Mouse (Mus musculus) intestine, postnatal 0 days (tissue): ENCODE measurements around the gene Mki67. TPM values are rescaled to one million over a fixed set of nuclear protein-coding genes. Genes with fewer than 3 reads are reported as not detected.

Source experiments
- ATAC-seq: fragments of 200-750 bp; cut with Nextera tagmentation; 2 replicates; pipeline ENCODE4 v1.8.0; 2017; ENCODE audit warnings: mild to moderate bottlenecking, moderate TSS enrichment, moderate library complexity
- H3K27ac ChIP-seq: fragments of 300-500 bp; sonication (generic); 2 replicates; pipeline ENCODE4 v1.5.1; 2014; ENCODE audit warnings: mild to moderate bottlenecking, low read depth, low read length, moderate library complexity
- H3K27me3 ChIP-seq: fragments of 300-500 bp; sonication (generic); replicated peaks from 2 replicates; pipeline ENCODE4 v1.6.1; 2014; ENCODE audit warnings: low read length, mixed read lengths; ENCODE audit not compliant: control insufficient read depth, insufficient read depth
- H3K36me3 ChIP-seq: fragments of 300-500 bp; sonication (generic); 2 replicates; pipeline ENCODE4 v1.6.1; 2014; ENCODE audit warnings: mild to moderate bottlenecking, moderate library complexity; ENCODE audit not compliant: control insufficient read depth, insufficient read depth
- H3K4me1 ChIP-seq: fragments of 300-500 bp; sonication (generic); replicated peaks from 2 replicates; pipeline ENCODE4 v1.6.1; 2014; ENCODE audit warnings: antibody characterized with exemption, low read length, mixed read lengths; ENCODE audit not compliant: control insufficient read depth, insufficient read depth
- H3K4me2 ChIP-seq: fragments of 300-500 bp; sonication (generic); replicated peaks from 2 replicates; pipeline ENCODE4 v1.6.1; 2014; ENCODE audit warnings: low read depth, mild to moderate bottlenecking, moderate library complexity
- H3K4me3 ChIP-seq: fragments of 300-500 bp; sonication (generic); 2 replicates; pipeline ENCODE4 v1.5.1; 2014; ENCODE audit warnings: low read depth, low read length
- H3K9ac ChIP-seq: fragments of 300-500 bp; sonication (generic); 2 replicates; pipeline ENCODE4 v1.6.1; 2014; ENCODE audit warnings: mild to moderate bottlenecking, low read depth, low read length
- H3K9me3 ChIP-seq: fragments of 300-500 bp; sonication (generic); 2 replicates; pipeline ENCODE4 v1.6.1; 2016; ENCODE audit warnings: mixed run types; ENCODE audit not compliant: control insufficient read depth
- CTCF ChIP-seq: sonication (generic); IDR thresholded peaks from 2 replicates; pipeline ENCODE4 v1.5.1; 2016; ENCODE audit warnings: low read depth, mild to moderate bottlenecking, control low read depth, antibody characterized with exemption, moderate library complexity
- WGBS: fragments of 180-500 bp; shearing (Covaris S2); extraction: QIAGEN DNeasy Blood & Tissue Kit; methylation state at CpG from one replicate; pipeline ENCODE4 v1.1.7; 2014; 5-methylcytosine and 5-hydroxymethylcytosine counted together
- polyA plus RNA-seq: library from polyadenylated mRNA; unstranded; fragments of >200 nt; fragmentation: Nextera tagmentation; extraction: Ambion mirVana; gene quantifications from 2 replicates; pipeline ENCODE4 v1.2.1, GENCODE M21; 2015

Gene Mki67
- polyA plus RNA-seq, 1 experiment from 2014 or later: 9.0 TPM

- H3K9ac ChIP-seq: no peak overlapping the region
- no peaks in the 10 kb centered on the region for H3K27me3 ChIP-seq
- H3K9me3 ChIP-seq: no peaks in the 10 kb centered on the region
- TF ChIP-seq CTCF: no peak
- WGBS: 26% methylated on average over 2 of the region's 2 CpGs
- H3K4me1 ChIP-seq: no peaks in the 10 kb centered on the region
- no peak overlapping the region for H3K27ac ChIP-seq
- no peak overlapping the region for H3K4me3 ChIP-seq
- no peak for ATAC-seq
- no peak overlapping the region for H3K4me2 ChIP-seq
- H3K36me3 ChIP-seq: no peaks in the 10 kb centered on the region
Observed at GRCm38 (mm10) chr7:135747072-135747471, 30.9 kb upstream of the Mki67 start.

DNA sequence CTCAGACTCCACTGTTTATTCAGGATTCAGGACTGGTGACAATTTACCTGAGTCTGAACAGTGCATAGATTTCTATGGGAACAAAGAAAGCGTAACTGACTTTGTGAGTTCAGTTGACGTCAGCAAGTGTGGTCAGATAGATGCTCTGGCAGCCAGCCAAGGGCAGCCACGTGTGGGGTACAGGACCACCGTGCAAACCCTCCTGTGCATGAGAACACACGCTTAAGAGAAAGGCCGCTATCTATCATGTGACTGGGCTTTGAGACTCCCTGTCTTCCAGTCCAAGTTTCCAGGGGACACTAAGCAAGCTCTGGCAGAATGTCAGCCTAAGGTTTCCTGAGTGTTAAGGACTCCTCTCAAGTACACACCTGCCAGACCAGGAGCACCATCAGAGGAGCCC lies 30.4 kb upstream of the Mki67 start:
- H3K4me2 ChIP-seq: no peak overlapping the region
- no peaks in the 10 kb centered on the region for H3K4me1 ChIP-seq
- no peak overlapping the region for H3K9ac ChIP-seq
- H3K27me3 ChIP-seq: no peaks in the 10 kb centered on the region
- 46% methylated on average over 6 of the region's 6 CpGs for WGBS
- no peaks in the 10 kb centered on the region for H3K9me3 ChIP-seq
- no peak for ATAC-seq
- no peaks in the 10 kb centered on the region for H3K36me3 ChIP-seq
- no peak overlapping the region for H3K27ac ChIP-seq
- TF ChIP-seq CTCF: no peak
- H3K4me3 ChIP-seq: no peak overlapping the region

GRCm38 (mm10) chr7:135745091-135745490 lies 28.9 kb upstream of the Mki67 start:
- ATAC-seq: no peak
- WGBS: 45% methylated on average over 2 of the region's 2 CpGs
- Histone ChIP-seq H3K27ac (no peak overlapping the region), H3K4me2 (no peak overlapping the region), H3K4me1 (no peaks in the 10 kb centered on the region), H3K9me3 (no peaks in the 10 kb centered on the region), H3K9ac (no peak overlapping the region), H3K36me3 (no peaks in the 10 kb centered on the region), H3K27me3 (no peaks in the 10 kb centered on the region), H3K4me3 (no peak overlapping the region)
- TF ChIP-seq CTCF: no peak

DNA sequence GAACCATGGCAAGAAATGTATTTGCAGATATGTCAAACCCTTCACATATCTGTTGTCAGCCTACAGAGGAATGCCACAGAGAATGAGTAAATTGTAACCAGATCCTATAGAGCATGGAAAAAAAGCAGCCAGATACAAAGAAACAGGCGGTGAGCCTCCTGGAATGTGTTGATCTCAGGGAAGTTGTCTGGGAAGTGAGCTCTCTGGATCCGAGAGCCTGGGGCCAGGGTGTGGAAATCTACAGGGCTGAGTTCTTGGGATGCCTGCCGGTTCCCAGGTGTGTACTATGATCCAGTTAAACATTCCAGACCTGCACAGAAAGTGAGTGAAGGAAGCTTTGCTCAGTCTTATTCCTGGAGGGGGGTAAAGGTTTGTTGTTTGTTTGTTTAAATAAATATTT lies 24.3 kb upstream of the Mki67 start:
- Histone ChIP-seq H3K9me3 (no peaks in the 10 kb centered on the region), H3K4me2 (no peak overlapping the region), H3K4me3 (no peak overlapping the region), H3K4me1 (no peaks in the 10 kb centered on the region), H3K36me3 (no peaks in the 10 kb centered on the region), H3K9ac (no peak overlapping the region), H3K27me3 (no peaks in the 10 kb centered on the region), H3K27ac (no peak overlapping the region)
- no peak for ATAC-seq
- WGBS: 34% methylated on average over 3 of the region's 3 CpGs
- TF ChIP-seq CTCF: no peak

DNA sequence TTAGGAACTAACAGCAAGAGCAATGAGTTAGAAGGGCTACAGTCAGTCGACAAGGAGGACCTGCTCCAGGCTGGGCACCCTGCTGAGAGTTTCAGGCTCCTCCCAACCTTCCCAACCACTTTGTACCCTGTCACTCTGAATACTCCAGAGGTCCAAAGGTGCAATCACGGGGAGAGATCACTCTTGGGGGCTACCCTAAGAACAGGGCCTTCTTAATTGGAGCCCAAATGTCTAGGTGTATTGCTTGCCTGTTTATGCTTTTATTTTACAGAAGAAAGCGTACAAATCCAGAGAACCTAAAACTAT lies 20.4 kb upstream of the Mki67 start:
- H3K4me2 ChIP-seq: no peak overlapping the region; the same call in 1 of the 2 replicates
- no peak overlapping the region for H3K9ac ChIP-seq
- H3K4me1 ChIP-seq: 0 out of 2 replicates have a peak, but pooled peaks cover 3% of the 10 kb centered on the region
- TF ChIP-seq CTCF: no peak
- no peak overlapping the region for H3K4me3 ChIP-seq
- H3K36me3 ChIP-seq: no peaks in the 10 kb centered on the region
- H3K27ac ChIP-seq: no peak overlapping the region
- H3K9me3 ChIP-seq: no peaks in the 10 kb centered on the region
- no peaks in the 10 kb centered on the region for H3K27me3 ChIP-seq
- 0 out of 2 replicates have a peak, but pooled peaks have one; percentile 3 for ATAC-seq
- WGBS: 46% methylated on average over 3 of the region's 3 CpGs

- no peaks in the 10 kb centered on the region for H3K36me3 ChIP-seq
- 0 out of 2 replicates have a peak, but pooled peaks cover 3% of the 10 kb centered on the region for H3K4me1 ChIP-seq
- peak overlapping the region; percentile 16; the same call in 1 of the 2 replicates for H3K4me3 ChIP-seq
- no peaks in the 10 kb centered on the region for H3K9me3 ChIP-seq
- H3K27me3 ChIP-seq: no peaks in the 10 kb centered on the region
- H3K4me2 ChIP-seq: peak overlapping the region; percentile 61
- TF ChIP-seq CTCF: peak; percentile 98
- no peak overlapping the region for H3K9ac ChIP-seq
- no peak overlapping the region for H3K27ac ChIP-seq
- 16% methylated on average over 31 of the region's 31 CpGs for WGBS
- peak; percentile 99 for ATAC-seq
Observed at GRCm38 (mm10) chr7:135735691-135736580, 19.8 kb upstream of the Mki67 start.
